Mouse (Mus musculus) megakaryocyte, adult 5-6 weeks (primary cell): ENCODE data around the gene Sort1. TPM values are rescaled to one million over a fixed set of nuclear protein-coding genes. Genes with fewer than 3 reads are reported as not detected.

Experiments used
- ATAC-seq: 2 replicates; pipeline ENCODE4 v1.8.0; 2016; ENCODE audit warnings: mild to moderate bottlenecking, inconsistent platforms; ENCODE audit not compliant: poor library complexity, severe bottlenecking
- total RNA-seq, 2 experiments: library from RNA; stranded (forward) in 1 of 2; stranded (reverse) in 1 of 2; fragments of 153-499, 151-499 nt in 1 of 2; fragments of 221-1000, 200-1000 nt in 1 of 2; gene quantifications; 2 replicates each; pipeline versions ENCODE4 v1.2.3 to v1.2.4; 2015 to 2017

Gene Sort1
- total RNA-seq, 2 experiments from 2014 or later, result 76.4 to 83.8 TPM

DNA sequence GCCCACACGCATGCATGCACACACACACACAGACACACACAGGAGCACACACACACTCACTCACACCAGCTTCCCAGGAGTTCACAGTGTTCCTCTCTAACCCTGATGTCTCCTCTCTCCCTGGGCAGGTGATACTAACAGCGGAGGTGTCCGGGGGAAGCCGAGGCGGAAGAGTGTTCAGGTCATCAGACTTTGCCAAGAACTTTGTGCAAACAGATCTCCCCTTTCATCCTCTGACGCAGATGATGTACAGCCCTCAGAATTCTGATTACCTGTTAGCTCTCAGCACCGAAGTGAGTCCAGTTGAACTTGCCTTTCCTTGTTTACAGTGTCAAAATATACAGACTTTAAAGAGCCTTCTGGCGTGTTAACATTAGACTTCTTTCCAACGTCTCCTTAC, 41.6 kb downstream of the Sort1 start:
- ATAC-seq, result no peak

DNA sequence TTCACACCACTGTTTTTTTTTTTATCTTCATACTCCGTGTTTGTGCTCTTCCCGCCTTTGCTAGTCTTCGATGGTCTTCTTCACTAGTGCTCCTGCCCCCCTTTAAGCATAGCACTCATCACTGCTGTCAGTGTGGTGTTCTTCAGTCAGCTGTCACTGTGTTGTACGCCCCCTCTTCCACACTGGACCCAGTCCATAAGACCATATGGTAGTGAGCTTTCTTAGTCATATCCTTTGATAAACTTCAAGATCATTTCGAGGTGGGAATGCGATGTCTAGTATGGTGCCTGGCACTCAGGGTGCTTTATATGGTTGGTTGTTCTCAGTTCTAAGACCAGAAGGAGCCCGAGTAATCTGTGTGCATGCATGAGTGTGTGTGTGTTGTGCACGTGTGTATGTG, 43.4 kb downstream of the Sort1 start:
- ATAC-seq, result no peak

DNA sequence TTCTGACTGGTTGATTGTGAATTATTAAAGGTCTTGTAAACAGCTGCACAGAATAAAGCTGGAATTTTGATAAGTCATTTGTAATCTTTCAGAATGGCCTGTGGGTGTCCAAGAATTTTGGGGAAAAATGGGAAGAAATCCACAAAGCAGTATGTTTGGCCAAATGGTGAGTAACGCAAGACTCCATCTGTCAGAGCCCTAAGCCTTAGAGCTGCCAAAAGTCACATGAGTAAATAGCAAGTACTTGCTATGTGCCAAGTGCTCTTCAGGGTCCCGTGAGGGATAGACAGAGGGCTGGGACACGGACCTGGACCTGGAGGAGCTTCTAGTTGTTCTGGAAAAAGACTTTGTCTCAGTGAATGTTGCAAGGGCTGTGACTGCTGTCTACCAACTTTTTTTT, 44.0 kb downstream of the Sort1 start:
- ATAC-seq, result no peak

DNA sequence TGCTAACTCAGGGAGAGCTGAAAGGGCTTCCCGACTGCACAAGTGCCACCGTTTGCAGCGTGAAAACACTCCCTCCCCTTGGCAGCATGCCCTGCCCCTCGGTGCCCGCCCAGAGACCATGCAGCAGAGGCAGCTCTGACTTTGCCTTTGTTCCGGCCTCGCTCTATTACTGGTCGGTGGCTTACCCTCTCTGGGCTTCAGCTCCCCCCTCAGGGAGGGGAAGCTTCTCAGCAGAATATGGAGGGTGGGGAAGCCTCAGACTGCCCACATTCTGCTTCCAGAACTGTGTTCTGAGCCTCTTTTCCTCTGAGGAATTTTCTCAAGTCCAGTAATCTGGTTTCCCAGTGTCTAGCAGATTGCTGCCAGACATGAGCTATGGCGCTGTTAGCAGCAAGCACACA, 44.6 kb downstream of the Sort1 start:
- ATAC-seq, result no peak

DNA sequence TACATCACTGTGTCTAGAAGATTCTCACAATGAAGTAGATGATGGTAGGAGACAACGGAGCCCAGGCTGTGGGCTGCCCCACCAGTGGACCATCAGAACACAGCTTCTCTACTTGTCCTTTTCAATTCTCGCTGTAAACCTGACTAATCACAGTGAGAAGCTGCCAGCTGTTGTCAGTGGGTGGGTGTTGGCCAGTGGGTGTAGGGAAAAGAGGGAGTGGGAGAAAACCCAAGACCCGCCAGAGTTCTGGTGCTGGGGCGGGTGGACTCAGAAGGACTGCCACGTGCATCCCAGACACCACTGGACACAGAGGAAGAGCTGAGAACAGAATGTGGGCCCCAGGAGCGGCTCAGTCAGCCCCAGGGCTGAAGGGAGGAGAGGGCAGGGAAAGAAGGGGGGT, 46.9 kb downstream of the Sort1 start:
- no peak for ATAC-seq

DNA sequence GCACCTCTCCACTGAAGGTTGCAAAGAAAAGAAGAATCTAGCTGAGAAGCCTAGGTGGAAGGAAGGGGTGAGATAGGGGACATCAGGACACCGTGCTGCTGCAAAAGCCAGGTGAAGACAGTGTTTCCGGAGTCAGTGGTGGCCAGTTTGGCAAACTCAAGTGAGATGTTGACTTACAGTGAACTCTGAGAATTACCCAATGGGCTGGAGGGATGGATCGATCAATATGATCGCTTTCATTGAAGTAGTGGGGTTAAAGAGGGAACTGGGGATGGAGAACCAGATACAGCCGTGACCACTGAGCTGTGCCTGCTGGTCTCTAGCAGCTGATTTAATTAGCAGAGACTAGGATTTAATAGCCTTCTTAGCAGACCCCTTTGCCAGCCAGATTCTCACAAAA, 53.0 kb downstream of the Sort1 start:
- ATAC-seq, result no peak

DNA sequence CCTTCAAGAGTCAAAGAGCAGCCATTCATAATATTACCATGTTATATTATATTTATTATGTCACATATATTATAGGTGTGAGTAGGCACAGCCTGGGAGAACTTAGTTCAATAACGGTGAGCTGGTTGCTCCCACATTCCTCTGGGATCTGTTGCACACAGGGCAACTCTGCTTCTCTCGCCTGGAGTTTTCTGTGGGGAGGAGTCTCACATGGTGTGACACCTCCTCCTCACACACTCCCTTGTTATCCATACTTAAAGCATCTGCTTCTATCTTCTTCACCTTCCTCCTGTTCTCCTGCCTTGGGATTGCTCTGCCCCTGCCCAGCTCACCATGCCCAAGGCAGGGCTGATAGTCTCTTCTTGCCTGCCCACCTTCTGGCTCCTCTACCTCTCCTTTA, 57.2 kb downstream of the Sort1 start:
- no peak for ATAC-seq

DNA sequence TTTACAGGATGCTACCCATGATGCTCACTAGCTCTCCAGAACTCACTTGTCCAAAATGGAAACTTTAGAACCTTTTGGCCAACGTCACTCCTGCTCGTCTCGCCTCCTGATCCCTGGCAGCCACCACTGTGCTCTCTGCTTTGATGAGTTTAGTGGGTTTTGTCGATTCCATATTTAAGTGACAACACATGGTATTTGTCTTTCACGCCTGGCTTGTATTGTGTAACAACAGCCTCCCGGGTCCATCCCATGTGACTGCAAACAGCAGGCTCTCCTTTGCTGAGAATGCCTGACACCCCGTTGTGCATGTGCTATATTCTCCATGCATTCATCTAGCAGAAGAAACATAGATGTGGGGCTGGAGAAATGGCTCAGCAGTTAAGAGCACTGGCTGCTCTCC, 58.3 kb downstream of the Sort1 start:
- ATAC-seq, result no peak

DNA sequence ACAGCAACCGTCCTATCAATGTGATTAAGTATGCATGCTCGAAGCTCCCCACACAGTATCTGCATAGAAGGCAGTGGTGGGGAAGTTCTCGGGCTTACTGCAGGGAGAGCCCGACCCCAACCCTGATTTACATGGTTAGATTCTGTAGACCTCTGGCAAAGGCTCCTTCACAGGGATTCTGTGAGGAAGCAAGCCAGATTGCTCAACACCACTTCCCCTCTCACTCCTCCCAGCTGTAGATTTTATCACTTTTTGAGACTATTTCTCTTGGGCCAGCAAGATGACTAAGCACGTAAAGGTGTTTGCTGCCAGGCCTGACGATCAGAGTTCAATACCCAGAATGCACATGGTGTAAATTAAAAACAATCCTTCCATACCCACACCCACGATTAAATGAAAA, 62.0 kb downstream of the Sort1 start:
- peak; percentile 70 for ATAC-seq

DNA sequence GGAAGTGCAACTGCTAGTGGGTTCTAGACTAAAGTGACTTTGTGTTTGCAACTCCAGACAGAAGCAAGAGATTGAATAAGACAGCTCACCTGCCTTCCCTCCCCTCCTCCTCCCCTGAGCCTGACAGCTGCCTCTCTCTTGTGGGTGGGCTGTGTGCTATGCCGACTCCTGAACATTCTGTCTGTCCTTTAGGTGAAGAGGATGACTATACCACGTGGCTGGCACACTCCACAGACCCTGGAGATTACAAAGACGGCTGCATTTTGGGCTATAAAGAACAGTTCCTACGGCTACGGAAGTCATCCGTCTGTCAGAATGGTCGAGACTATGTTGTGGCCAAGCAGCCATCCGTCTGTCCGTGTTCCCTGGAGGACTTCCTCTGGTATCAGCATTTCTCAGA, 64.5 kb downstream of the Sort1 start:
- peak; percentile 39; the same call in 1 of the 2 replicates for ATAC-seq

DNA sequence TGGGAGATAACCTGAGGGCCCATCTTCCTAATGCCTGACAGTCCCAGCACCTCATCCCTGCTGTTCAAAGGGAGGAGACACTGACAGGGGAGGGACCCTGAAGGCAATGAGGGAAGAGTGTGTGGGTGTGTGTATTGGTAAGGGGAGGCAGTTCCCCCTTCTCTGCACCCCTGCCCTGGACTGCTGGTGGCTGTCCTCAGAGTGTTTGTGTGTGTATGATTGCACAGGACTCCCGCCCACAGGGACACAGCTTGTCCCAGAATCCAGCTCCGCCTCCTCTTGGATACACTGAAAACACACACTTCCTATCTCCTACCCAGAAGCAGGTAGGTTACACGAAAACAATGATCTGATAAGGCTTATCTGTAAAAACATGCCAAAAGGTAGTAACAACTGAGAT, 71.4 kb downstream of the Sort1 start:
- no peak for ATAC-seq

DNA sequence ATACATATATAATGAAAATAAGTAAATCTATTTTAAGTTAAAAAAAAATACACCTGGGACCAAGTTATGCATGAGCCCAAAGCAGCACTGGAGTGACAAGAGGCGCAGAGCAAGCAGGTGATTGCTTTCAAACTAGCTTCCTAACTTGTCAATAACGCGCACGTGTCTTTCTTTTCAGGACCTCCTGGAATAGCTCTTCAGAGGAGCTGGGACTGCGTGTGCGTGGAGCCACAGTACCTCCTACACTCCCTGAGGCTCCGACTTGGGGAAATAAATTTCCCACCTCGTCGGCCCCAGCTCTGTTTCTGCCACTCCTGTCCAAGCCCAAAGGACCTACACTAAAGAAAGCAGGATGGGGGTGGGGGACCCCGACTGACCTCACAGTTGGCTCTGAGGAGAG, 73.2 kb downstream of the Sort1 start:
- ATAC-seq, result no peak

DNA sequence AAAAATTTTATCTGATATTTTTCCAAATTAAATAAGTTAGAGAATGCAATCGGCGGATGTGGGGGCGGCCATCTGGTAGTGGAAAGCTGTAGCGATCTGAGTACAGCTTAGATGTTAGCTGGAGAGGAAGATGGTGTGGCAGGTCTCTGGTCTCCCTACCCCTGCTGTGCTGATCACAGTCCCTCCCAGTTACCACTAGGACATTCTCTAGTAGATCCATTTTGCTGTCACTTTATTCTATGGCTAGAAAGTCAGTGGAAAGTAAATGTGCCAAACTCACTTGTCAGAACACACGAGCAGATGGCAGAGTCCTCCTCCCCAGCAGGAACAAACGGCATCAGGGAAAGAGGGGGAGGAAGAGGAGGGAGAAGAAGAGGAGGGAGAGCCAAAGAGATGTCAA, 74.6 kb downstream of the Sort1 start:
- ATAC-seq, result no peak

DNA sequence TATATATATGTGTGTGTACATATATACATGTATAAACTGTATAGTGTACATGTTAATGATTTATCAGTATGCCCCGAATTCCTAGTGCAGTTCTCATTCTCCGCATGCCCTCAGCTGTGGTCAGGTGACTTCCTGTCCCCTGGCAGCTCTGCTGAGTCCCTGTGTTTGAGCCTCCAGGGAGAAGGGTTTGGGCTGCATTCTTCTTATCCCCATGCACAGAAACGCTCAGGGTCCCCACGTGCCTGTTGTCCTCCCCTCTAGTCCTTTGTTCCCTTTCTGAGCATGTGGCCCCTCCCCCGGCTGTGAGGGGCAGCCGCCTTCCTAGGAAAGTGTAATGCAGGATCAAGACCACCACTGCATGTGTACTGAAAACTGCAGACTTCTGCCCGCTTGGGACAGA, 77.0 kb downstream of the Sort1 start:
- no peak for ATAC-seq

DNA sequence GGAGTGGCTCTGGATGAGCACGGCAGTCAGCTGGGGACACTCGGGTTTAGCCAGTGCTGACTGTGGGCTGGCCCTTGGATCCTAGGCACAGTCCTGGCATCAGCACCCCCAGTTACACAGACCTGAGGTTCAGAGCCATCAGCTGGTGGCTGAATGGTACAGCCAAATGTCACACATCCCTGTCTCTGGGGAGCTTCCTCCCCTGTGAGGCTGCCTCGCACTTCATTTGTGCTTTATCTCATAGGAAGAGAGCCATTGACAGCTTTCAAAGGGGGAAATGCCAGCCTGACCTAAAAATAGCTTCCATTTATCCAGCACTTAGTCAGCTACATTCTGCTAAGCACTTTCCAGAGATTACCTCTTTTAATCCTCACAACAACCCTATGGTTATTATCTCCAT, 79.7 kb downstream of the Sort1 start:
- ATAC-seq, result no peak

DNA sequence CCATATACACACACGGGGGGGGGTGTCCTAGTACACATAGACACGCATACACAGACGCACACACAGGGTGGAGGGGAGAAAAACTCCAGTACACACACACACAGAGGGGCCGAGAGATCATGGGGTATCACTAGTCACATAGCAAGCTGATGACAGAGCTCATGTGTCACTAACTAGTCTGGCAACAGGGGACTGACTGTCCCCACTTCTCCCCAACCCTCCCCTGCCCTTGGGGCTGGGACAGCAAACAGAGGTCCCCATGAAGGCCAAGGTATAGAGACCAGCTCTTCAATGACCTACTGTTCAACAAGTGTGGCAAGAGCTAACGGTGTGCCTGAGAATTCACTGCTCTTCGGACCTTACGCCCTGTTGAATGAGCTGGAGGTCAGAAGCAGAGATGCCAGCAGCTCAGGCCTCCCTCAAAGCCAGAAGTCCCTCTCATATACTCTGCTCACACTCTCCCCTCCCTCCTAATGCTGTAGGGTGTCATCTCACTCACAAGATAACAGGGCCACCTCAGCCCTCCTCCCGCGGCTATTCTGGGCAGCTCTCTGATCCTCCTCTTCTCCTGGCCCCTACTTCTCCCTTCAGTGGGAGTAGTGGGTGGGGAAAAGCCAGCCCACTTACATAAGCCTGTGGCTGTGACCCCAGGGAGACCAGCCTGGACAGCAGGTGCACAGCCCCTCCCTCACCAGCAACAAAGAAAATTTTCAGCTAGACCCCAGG, 80.6 kb downstream of the Sort1 start, which contains the start of gene Mybphl:
Mybphl (plus strand) TSS at position 642 of the 726 bp plus-strand sequence.
- no peak for ATAC-seq

DNA sequence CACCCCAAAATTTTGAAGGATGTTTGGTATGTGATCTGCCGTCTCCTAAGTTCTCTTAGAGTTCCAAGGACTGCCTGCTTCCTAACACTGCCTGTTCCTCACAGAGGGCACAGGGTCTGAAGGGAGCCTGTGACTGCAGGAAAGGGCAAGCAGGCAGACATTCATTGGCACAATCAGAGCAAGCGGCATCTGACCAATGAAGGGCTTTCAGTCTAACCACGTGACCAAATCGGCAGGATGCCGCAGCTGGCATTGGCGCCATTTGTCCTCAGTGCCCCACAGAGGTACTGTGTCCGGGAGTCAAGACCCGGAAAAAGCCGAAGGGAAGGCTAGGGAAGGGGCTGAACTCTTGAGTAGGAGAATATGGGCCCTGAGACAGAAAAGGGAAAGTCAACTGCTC, 83.3 kb downstream of the Sort1 start:
- no peak for ATAC-seq

DNA sequence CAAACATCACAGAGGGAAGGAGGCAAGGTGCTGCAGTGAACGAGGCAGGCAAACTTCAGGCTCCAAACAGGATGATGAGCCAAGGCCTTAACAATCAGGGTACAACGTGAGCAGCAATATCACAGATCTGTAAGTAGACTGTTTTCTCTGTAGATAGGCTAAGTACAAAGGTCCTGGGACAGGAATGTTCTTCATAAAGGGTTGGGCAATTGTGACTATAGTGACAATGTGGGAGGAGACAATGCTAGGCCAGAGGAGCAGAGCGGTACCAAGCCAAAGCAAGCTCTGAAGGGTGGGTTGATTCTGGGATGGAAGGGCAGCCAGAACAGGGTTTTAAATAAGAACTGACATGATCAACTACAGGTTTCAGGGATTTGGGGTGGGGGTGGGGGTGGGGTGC, 83.9 kb downstream of the Sort1 start:
- no peak for ATAC-seq

DNA sequence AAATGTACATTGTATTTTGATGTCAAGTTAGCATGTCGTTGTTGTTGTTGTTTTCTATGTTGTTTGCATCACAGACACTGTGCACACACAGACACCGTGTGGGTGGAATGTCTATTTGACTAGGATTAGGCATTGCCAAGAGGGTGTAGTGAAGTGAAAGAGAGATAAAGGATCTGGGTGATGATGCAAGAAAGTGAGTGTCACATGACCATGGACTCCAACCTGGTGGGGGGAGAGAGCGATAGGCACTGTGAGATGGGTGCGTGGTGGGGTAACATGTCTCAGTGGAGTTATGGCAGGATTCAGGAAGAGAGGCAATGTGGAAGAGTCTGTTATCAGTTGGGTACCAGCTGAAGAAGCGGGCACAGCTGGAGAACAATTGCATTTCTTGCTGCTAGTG, 84.8 kb downstream of the Sort1 start:
- ATAC-seq, result no peak

DNA sequence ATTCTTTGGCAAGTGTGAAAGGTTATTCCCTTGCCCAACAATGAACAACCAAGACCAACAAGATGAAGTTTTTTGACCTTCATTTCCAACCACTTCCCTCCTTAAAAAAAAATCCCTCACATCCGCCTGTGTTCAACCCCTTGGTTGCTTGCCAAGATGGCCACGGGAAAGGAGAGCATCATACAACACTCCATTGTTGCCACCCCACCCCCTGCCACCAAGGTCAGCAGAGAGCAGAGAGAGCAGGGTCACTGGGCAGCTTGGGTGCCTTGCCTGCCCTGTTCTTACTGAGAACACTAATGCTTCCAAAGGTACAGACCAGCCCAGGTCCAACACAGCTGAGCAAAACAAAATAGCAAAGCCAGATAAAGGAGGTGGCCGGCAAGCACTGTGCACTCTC, 88.4 kb downstream of the Sort1 start:
- no peak for ATAC-seq

DNA sequence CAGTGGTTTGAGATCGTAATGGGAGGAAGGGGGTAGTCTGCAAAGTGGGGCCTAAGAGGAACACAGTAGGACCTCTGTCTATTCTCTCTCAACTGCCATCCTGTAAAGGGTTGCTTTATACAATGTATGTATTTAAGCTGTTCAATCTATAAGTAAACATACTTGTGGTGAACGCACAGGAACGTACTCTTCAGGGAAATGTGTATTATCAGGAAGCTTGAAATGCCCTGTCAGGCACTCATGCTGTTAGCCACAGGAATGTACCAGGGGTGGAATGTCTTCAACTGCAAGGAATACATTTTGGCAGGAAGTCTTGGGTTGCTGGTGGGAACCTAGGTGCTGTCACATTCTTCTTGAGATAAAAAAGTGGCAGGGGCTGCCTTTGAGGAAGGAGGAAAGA, 88.8 kb downstream of the Sort1 start:
- ATAC-seq, result no peak

DNA sequence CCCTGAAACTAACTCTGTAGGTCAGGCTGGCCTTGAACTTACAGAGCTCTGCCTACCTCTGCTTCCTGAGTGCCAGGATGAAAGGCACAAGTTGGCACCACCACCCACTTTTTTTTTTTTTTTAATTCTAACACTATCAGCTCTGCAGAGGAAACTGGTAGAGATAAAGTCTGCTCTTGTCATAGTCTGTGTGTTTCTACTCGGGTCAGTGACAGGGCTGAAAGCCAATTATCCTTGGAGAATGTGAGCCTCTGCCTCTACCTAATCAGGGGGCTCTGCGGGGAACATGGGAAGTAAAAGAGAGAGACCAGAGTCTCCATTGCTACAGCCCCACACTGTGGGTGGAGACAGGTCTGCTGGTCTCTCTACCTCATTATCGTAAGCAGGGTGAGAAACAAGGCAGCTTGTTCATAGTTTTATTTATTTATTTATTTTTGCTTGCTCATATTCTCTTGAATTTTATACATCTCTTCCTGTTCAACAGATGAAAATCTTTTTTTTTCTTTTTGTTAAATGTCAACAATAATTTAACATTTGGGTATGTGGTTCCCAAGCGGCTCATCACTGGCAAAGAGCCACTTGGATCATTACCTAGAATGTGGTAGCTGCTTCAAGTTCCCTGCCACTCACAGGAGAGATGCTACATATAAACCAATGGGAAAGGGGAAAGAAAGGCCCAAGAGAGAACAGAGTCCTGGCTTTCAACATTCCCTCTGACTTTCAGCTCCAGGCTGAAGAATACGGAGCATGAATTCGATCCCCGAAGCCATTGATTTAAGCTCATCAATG, 95.2 kb downstream of the Sort1 start:
- ATAC-seq, result no peak
